Mouse (Mus musculus): ENCODE measurements around the gene Crhr1.

- TF ChIP-seq POLR2A (IDR thresholded peaks at IDR 0.05; ENCODE audit: low read depth, low read length) (no peak), USF1 (IDR thresholded peaks at IDR 0.05; ENCODE audit: low read depth, low read length) (no peak), HCFC1 (IDR thresholded peaks at IDR 0.05; ENCODE audit: low read depth, low read length) (no peak), EP300 (IDR thresholded peaks at IDR 0.05; ENCODE audit: low read length) (no peak), CTCF (conservative IDR thresholded peaks at IDR 0.05 in 1 of 2, IDR thresholded peaks at IDR 0.05 in 1 of 2; ENCODE audit: low read depth in 2 of 2, low read length in 2 of 2) (no peak)
These were observed 76.4 kb downstream of the Crhr1 start for GRCm38 (mm10) chr11:104209041-104209440.
